Mouse (Mus musculus) embryo, embryonic 10.5 days (tissue): ENCODE data around the gene Tmem110.

Experiments
- DNase-seq: peaks from one replicate; pipeline ENCODE4 v3.0.0-alpha.2; 2015; ENCODE audit warnings: low spot score

Tmem110 gene

DNA sequence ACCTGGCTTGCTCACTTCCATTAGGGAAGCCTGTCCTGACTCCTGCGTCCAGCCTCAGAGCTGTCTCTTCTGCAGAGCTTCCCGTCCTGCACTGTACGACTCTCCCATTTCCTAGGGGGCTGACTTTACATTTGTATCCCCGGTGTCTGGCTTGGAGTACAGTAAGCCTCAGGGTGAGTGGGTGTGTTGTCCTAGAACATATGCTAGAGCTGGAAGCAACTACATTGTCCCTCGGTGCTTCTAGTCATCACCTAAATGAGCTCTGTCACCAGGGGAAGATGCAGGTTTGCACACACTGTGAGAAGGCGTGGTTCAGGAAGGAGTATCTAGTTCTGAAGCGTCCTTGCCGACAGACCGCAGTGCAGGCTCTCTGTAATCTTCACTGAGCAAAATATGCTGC lies 37.0 kb downstream of the Tmem110 start:
- no peak for DNase-seq

DNA sequence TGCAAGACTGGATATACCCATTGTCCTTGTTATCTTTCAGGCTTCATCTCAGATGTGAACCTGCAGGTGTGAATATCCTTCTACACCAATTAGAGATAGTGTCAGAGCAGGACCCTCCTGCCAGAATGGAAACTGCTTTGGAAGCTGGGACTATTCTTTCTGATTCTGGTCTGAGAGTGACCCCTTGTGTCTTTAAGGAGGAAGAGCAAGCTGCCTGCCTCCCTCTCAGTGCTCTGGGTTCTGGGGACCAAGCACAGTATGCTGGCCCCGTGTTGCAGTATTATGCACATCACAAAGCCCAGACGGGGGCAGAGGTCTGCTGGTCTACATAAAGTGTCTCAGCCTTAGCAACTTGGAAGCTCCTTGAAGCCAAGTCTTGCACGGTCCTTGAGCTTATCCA lies 39.9 kb downstream of the Tmem110 start:
- peak; percentile 45 for DNase-seq

- DNase-seq: peak; percentile 85
These were observed 41.7 kb downstream of the Tmem110 start for GRCm38 (mm10) chr14:30867042-30867441.

GRCm38 (mm10) chr14:30868826-30869225 lies 43.4 kb downstream of the Tmem110 start:
- DNase-seq: no peak

- no peak for DNase-seq
These were observed 44.0 kb downstream of the Tmem110 start for GRCm38 (mm10) chr14:30869391-30869801.

GRCm38 (mm10) chr14:30870206-30871147 lies 45.1 kb downstream of the Tmem110 start:
- no peak for DNase-seq

GRCm38 (mm10) chr14:30874095-30874700 lies 48.8 kb downstream of the Tmem110 start:
- DNase-seq: no peak

DNA sequence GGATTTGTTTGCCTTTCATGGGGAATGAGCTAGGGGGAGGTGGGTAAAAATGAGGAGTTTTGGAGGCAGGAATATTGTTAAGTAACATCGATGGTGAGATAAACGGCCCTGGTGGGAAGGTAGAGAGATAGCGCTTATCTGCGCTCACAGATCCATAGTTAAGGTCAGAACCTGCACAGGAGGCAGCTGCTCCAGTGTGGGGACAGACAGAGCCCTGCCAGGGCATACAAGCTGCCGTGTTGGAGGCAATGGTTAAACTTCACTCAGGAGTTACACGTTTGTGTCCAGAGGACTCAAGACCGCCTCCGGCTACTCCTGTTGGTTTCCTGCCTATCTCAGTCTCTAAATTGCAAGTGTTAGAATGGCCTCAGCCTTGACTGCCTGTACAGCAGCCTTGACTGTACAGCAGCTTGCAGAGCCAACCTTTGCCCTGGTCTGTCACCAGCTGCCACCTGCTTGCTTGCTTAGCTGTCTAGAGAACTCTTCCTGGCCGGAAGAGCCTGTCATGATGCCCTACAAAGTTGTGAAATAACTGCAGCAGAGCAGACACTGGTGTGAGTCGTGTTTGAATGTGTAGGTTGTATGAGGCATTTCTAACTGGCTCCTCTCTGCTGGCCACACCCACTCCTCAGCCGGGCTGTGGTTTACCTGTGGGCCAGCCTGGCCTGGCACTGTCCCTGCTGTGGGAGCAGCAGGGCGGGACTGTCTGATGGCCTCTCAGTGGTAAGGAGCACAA lies 49.9 kb downstream of the Tmem110 start:
- no peak for DNase-seq

DNA sequence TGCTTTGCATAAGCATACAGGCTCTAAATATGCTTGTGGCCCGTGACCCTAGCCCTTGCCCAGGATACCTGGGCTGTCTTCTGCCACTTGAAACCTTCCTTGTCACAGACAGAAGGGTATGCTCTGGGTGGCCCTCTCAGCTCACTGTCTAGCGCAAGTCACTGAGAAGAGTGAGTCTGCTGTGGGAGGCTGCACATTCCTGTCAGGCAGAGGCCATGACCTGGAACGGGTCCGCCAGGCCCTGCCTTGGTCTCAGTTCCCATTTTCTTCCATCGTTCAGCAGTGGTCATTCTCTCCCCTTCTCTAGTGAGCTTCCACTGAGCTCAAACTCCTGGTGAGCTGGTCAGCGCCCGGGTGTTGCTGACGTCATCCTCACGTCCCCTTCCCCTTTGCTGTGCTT lies 50.6 kb downstream of the Tmem110 start:
- no peak for DNase-seq

- DNase-seq: no peak
These were observed 51.1 kb downstream of the Tmem110 start for GRCm38 (mm10) chr14:30876451-30876850.

DNA sequence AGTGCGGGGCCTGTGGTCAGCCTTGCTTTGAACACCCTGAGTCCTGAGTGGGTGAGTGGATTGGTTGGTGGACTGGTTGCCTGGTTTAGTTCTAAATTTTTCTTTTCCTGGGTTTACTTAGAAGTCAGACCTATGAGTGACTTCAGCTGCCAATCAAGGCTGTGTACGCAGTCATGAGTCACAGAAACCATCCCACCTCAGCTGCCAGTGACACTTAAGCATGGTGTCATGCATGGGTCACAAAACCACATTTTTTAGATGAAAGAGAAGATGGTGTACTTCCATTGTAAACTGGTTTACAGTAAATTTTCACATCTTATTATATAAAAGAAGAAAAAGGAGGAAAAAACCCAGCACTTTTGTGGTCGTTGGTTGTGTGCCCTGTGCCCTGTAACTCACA lies 52.4 kb downstream of the Tmem110 start:
- no peak for DNase-seq

DNA sequence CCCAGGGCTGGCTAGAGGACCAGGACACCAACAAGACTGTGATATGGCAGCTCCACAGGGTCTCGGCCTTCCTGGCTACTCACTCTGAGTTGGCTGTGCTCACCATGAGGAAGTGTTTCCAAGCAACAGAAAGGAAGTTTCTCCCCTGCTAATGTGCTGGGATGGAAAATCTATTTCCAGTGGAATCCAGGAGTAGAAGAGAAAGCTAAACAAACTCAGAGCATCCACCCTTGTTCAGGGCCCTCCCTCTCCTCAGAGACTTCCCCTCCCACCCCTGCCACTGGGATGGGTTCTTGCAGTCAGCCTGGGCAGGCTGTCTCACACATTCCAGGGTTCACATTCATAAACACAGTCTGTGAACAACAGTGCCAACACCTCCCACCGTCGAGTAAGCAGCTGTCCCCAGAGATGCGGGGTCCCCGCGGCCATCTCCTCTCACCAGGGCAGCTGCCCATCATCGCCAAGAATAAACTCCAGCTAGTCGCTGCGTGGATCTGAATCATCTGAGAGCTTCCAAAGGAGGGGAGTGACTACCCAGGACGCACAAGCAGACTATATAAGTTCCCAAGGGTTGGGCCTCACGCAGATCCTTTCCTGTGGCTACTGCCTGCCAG lies 53.7 kb downstream of the Tmem110 start, which contains the start of gene Mustn1:
TSS of gene Mustn1 (plus strand) at position 243 of the 614 bp plus-strand sequence.
- no peak for DNase-seq

DNA sequence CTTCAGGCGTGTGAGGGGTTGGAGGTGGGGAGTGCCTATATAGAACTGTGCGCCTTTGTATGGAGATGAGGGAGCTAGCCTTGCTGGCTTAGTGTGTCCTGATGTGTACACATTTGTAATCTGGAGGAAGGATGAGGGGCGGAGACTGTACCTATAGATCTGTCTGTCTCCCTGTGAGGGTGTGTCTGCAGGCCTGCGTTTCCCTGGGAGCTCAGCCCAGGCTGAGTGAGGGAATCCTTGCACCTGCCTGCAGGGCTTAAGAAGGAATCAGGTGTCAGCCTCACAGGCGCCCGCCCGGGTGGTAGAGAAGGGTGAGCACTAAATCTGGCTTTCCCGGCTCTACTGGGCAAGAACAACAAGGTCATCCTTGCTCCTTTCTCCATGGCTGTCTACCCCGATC lies 54.4 kb downstream of the Tmem110 start:
- DNase-seq: no peak

DNA sequence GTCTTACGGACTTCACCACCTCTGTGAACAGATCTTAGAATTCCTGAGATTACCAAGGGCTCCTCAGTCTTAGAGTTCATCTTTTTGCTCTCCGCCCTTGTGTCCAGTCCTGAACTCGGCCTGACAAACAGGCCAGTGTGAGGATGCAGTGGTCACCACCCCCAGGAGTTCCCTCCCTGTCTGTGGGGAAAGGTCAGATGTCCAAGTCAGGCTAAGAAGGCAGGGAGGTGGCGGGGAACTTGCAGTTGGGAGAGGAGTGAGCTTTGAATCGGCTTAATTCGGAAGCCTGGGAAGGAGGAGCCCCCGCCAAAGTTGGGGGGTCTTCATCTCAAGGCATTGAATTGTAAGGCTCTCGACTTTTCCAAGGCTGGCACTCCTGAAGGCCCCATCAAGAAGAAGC lies 54.9 kb downstream of the Tmem110 start:
- no peak for DNase-seq

DNA sequence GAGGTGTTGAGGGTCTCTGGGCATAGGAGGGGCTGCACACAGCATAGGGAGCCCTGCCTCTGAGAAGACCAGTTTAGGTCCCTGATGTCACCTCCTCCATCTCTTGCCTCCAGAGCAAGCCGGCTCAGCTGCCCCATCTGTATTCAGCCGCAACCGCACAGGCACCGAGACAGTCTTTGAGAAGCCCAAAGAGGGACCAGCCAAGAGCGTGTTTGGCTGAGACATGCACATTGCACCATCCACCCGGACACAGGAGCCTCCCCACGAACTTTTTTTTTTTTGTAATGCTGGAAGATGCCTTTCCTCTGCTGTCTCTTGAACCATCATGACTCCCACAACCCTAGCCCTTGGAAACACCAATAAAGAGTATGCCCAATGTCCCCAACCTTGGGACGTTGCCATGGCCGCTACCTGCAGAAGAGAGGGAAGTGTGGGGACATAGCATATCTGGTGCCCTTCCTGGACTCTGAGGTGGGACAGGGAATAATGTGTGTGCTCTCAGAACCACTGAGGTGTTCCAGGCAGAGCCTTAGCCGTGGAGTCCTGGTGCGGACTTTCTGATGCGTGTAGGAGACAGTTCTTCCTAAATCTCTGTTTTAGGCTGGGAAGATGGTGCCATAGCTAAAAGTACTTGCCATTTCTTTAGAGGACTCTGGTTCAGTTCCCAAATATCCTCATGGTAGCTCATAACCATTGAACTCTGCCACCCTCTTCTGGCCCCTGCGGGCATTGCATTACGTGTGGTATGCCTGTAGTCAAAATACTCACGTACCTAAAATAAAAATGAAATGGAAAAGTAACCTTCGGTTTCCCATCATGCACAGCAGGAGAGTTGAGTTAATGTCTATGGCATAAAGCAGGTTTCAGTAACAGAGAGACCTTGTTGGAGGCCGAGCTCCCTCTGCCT lies 55.7 kb downstream of the Tmem110 start:
- DNase-seq: peak; percentile 62

DNA sequence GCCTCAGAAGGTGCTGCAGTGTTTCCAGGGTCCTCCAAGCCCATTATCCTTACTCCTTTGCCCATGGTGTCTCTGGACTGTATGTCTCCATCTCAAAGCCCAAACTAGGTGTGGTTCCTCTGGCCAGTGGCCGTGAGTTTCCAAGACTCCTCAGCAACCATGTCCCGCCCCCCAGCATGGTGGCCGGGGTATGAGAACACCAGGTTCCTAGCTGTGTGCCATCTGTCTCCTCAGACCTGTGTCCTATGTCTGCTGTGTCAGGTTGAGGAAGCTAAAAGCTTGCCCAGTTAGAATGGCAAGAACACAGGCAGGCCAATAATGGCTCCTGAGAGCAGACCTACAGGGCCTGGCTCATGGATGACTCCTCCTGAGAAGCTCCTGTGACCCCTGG lies 56.3 kb downstream of the Tmem110 start:
- no peak for DNase-seq

DNA sequence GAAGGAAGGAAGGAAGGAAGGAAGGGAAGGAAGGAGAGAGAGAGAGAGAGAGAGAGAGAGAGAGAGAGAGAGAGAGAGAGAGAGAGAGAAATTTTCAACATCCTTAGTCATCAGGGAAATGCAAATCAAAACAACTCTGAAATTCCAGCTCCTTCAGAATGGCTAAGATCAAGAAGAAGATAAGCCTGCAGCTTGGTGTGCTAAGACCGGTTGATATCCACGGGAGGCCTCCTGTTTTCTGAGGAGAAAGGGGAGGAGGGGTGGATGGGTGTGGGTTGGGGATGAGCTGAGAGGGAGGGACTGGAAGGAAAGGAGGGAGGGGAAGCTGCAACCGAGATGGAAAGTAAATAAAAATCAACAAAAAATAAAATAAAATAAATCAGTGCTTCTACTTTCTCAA lies 59.9 kb downstream of the Tmem110 start:
- no peak for DNase-seq

GRCm38 (mm10) chr14:30886204-30886603 lies 60.8 kb downstream of the Tmem110 start, which contains the start of gene Itih4:
Gene Itih4 (plus strand): TSS chr14:30886476.
- no peak for DNase-seq

- peak; percentile 13 for DNase-seq
These were observed 62.9 kb downstream of the Tmem110 start for GRCm38 (mm10) chr14:30888271-30888732.

GRCm38 (mm10) chr14:30899972-30900371 lies 74.6 kb downstream of the Tmem110 start:
- no peak for DNase-seq

GRCm38 (mm10) chr14:30902628-30903027 lies 77.2 kb downstream of the Tmem110 start:
- DNase-seq: no peak
